Mouse (Mus musculus): ENCODE results near the gene Srgap2. TPM values are rescaled to one million over a fixed set of nuclear protein-coding genes. Genes with fewer than 3 reads are reported as not detected.

The Srgap2 gene
- polyA plus RNA-seq, 1 experiment from 2014 or later, result 4.1 TPM

DNA sequence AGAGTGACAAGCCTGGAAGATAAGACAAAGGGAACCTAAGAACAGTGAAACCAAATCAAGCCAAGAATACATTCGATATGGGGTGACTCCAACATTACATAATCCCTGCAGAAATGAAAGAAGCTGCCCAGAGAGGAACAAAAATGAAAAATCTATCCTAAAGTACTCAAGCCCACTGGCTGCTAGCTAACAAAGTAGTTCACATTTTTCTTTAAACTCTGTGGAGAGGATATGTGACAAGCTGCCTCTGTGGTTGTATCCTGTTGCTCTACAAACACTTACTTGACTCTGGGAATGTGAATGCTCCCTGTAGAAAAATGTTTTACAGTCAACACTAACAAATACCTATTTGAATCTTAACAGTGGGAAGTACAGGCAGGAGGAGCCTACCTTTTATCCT, 25.5 kb downstream of the Srgap2 start:
- peaks cover 4% of the 10 kb centered on the region; the same call in 1 of the 2 replicates for H3K4me1 ChIP-seq (ENCODE audit: insufficient read depth)
- H3K4me3 ChIP-seq (ENCODE audit: low read depth, low read length), result no peak overlapping the region
- no peaks in the 10 kb centered on the region for H3K27me3 ChIP-seq (ENCODE audit: insufficient read depth, low read length)
- H3K9me3 ChIP-seq (ENCODE audit: low read length), result no peaks in the 10 kb centered on the region
- no peak overlapping the region for H3K9ac ChIP-seq (replicated peaks)
- H3K4me2 ChIP-seq (ENCODE audit: low read depth, low read length), result no peak overlapping the region
- no peak for ATAC-seq
- H3K36me3 ChIP-seq (replicated peaks; ENCODE audit: insufficient read depth, low read length), result no peaks in the 10 kb centered on the region; the same call in 1 of the 2 replicates
- no peak overlapping the region for H3K27ac ChIP-seq (ENCODE audit: low read depth)
- DNase-seq, result no peak
- WGBS (ENCODE audit: insufficient replicate concordance), result 70% methylated on average over 1 of the region's 1 CpGs
- TF ChIP-seq EP300 (IDR thresholded peaks at IDR 0.05; ENCODE audit: low read depth), result no peak

DNA sequence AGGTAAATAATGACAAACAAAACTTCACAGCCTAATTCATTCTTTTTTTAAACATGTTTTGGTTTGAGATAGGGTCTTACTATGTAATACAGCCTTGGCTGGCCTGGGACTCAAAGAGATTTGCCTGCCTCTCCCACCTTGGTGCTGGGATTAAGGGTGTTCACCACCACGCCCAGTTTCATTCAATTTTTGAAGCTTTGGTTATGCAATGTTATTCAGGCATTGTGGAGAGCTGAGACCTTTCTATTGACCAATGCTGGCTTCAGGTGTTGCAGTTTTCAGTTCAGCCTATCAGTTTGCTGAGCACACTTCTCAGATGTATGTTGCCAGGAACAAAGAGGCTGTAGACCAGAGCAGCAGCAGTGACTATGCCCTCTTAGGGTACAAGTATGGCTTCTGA, 28.9 kb downstream of the Srgap2 start:
- TF ChIP-seq CTCF (IDR thresholded peaks at IDR 0.05; ENCODE audit: low read depth), result no peak
- no peak for TF ChIP-seq EP300 (IDR thresholded peaks at IDR 0.05; ENCODE audit: low read depth)
- DNase-seq (no peak), ATAC-seq (no peak)
- Histone ChIP-seq H3K4me2 (ENCODE audit: low read depth, low read length) (no peak overlapping the region), H3K9me3 (ENCODE audit: low read length) (no peaks in the 10 kb centered on the region), H3K4me1 (ENCODE audit: insufficient read depth) (no peaks in the 10 kb centered on the region), H3K36me3 (replicated peaks; ENCODE audit: insufficient read depth, low read length) (no peaks in the 10 kb centered on the region; the same call in 1 of the 2 replicates), H3K27me3 (ENCODE audit: insufficient read depth, low read length) (no peaks in the 10 kb centered on the region), H3K27ac (ENCODE audit: low read depth) (no peak overlapping the region), H3K9ac (replicated peaks) (no peak overlapping the region), H3K4me3 (ENCODE audit: low read depth, low read length) (no peak overlapping the region)
- 90% methylated on average over 1 of the region's 1 CpGs for WGBS (ENCODE audit: insufficient replicate concordance)

DNA sequence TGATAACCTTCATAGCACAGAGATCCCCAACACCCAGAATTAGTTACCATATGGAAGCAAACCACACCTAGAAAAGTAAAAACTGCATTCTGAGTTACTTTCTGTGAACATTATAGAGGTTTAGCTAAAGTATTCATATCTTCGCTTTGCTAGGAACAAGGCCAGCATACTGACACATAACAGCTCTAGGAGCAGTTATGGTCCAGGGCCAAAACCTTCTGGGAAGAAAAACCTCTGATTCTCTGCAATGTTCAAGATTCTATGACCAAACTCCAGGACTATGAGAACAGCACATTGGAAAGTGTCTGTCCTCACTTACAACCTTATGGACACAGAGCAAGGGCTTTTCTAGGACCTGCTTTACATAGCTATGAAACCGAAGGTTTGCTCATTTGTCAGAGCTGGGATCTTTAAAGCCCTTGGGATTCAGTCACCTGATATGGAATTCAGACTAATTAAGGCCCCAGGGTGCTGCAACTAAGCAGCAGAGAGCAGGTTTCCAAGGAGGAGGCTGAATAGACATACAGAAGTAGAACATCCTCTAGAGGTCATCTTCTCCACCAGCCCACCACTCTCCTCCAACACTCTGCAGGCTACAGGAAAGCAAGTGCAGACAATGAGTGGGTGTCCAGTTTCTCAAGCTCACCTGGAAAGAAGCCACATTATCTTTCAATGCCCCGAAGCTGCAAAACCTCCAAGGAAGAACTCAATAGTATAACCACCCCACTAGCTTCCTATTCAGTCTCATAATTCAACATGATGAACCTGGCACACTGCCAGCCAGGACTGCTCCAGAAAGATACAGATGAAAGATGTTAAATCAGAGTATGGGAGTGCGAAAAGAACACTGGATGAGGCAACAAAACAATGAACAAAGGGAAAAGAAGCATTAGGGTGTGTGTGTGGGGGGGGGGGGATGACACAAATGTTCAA, 32.9 kb downstream of the Srgap2 start:
- ATAC-seq (no peak), DNase-seq (no peak)
- no peak overlapping the region for H3K9ac ChIP-seq (replicated peaks)
- H3K27me3 ChIP-seq (ENCODE audit: insufficient read depth, low read length), result no peaks in the 10 kb centered on the region
- H3K4me3 ChIP-seq (ENCODE audit: low read depth, low read length), result no peak overlapping the region
- H3K4me1 ChIP-seq (ENCODE audit: insufficient read depth), result peaks cover 10% of the 10 kb centered on the region; the same call in 1 of the 2 replicates
- H3K4me2 ChIP-seq (ENCODE audit: low read depth, low read length), result no peak overlapping the region
- no peaks in the 10 kb centered on the region; the same call in 1 of the 2 replicates for H3K36me3 ChIP-seq (replicated peaks; ENCODE audit: insufficient read depth, low read length)
- 72% methylated on average over 4 of the region's 4 CpGs for WGBS (ENCODE audit: insufficient replicate concordance)
- no peak overlapping the region for H3K27ac ChIP-seq (ENCODE audit: low read depth)
- no peaks in the 10 kb centered on the region for H3K9me3 ChIP-seq (ENCODE audit: low read length)
- TF ChIP-seq EP300 (IDR thresholded peaks at IDR 0.05; ENCODE audit: low read depth), result no peak
- no peak for TF ChIP-seq CTCF (IDR thresholded peaks at IDR 0.05; ENCODE audit: low read depth)

GRCm38 (mm10) chr1:131492360-131492759, 34.8 kb downstream of the Srgap2 start:
- TF ChIP-seq EP300 (IDR thresholded peaks at IDR 0.05; ENCODE audit: low read depth), result no peak
- Histone ChIP-seq H3K9me3 (ENCODE audit: low read length) (no peaks in the 10 kb centered on the region), H3K9ac (replicated peaks) (no peak overlapping the region), H3K4me3 (ENCODE audit: low read depth, low read length) (no peak overlapping the region), H3K4me1 (ENCODE audit: insufficient read depth) (peaks cover 10% of the 10 kb centered on the region; the same call in 1 of the 2 replicates), H3K36me3 (replicated peaks; ENCODE audit: insufficient read depth, low read length) (no peaks in the 10 kb centered on the region; the same call in 1 of the 2 replicates), H3K27ac (ENCODE audit: low read depth) (peak overlapping the region; percentile 25; the same call in 1 of the 2 replicates), H3K4me2 (ENCODE audit: low read depth, low read length) (no peak overlapping the region), H3K27me3 (ENCODE audit: insufficient read depth, low read length) (no peaks in the 10 kb centered on the region)
- no peak for DNase-seq
- 14% methylated on average over 2 of the region's 2 CpGs for WGBS (ENCODE audit: insufficient replicate concordance)
- ATAC-seq, result no peak

- 61% methylated on average over 4 of the region's 4 CpGs for WGBS (ENCODE audit: insufficient replicate concordance)
- TF ChIP-seq CTCF (IDR thresholded peaks at IDR 0.05; ENCODE audit: low read depth) (no peak), EP300 (IDR thresholded peaks at IDR 0.05; ENCODE audit: low read depth) (no peak)
- no peak for ATAC-seq
Observed at GRCm38 (mm10) chr1:131491579-131491978, 35.6 kb downstream of the Srgap2 start.

GRCm38 (mm10) chr1:131489312-131489711, 37.8 kb downstream of the Srgap2 start:
- H3K9ac ChIP-seq (replicated peaks), result no peak overlapping the region
- no peak overlapping the region for H3K27ac ChIP-seq (ENCODE audit: low read depth)
- H3K36me3 ChIP-seq (replicated peaks; ENCODE audit: insufficient read depth, low read length), result no peaks in the 10 kb centered on the region
- DNase-seq, result no peak
- no peak overlapping the region for H3K4me2 ChIP-seq (ENCODE audit: low read depth, low read length)
- no peak for ATAC-seq
- no peaks in the 10 kb centered on the region for H3K27me3 ChIP-seq (ENCODE audit: insufficient read depth, low read length)
- H3K4me1 ChIP-seq (ENCODE audit: insufficient read depth), result peaks cover 10% of the 10 kb centered on the region; the same call in 1 of the 2 replicates
- no peak for TF ChIP-seq CTCF (IDR thresholded peaks at IDR 0.05; ENCODE audit: low read depth)
- TF ChIP-seq EP300 (IDR thresholded peaks at IDR 0.05; ENCODE audit: low read depth), result no peak
- H3K4me3 ChIP-seq (ENCODE audit: low read depth, low read length), result no peak overlapping the region
- H3K9me3 ChIP-seq (ENCODE audit: low read length), result no peaks in the 10 kb centered on the region
- 80% methylated on average over 3 of the region's 3 CpGs for WGBS (ENCODE audit: insufficient replicate concordance)

More at GRCm38 (mm10) chr1:131491579-131491978, 35.6 kb downstream of the Srgap2 start:
- Histone ChIP-seq H3K27ac (ENCODE audit: low read depth) (no peak overlapping the region), H3K4me1 (ENCODE audit: insufficient read depth) (peaks cover 10% of the 10 kb centered on the region; the same call in 1 of the 2 replicates), H3K9ac (replicated peaks) (no peak overlapping the region), H3K27me3 (ENCODE audit: insufficient read depth, low read length) (no peaks in the 10 kb centered on the region), H3K4me3 (ENCODE audit: low read depth, low read length) (no peak overlapping the region), H3K4me2 (ENCODE audit: low read depth, low read length) (no peak overlapping the region), H3K9me3 (ENCODE audit: low read length) (no peaks in the 10 kb centered on the region), H3K36me3 (replicated peaks; ENCODE audit: insufficient read depth, low read length) (no peaks in the 10 kb centered on the region)
- no peak for DNase-seq

All from liver, postnatal 0 days (tissue).